Mouse (Mus musculus) heart, embryonic 15.5 days (tissue): ENCODE results near the gene Cyp51. TPM values are rescaled to one million over a fixed set of nuclear protein-coding genes. Genes with fewer than 3 reads are reported as not detected.

Experiments used
- ATAC-seq: fragments of 200-750 bp; cut with Nextera tagmentation; replicated peaks from 2 replicates; pipeline ENCODE4 v1.8.0; 2017; ENCODE audit warnings: low read depth, moderate TSS enrichment; ENCODE audit not compliant: insufficient number of reproducible peaks, insufficient read depth, low FRiP score
- H3K27ac ChIP-seq: fragments of 300-500 bp; sonication (generic); 2 replicates; pipeline ENCODE4 v1.5.1; 2015; ENCODE audit warnings: mild to moderate bottlenecking, inconsistent platforms
- H3K27me3 ChIP-seq: fragments of 300-500 bp; sonication (generic); 2 replicates; pipeline ENCODE4 v1.6.1; 2015; ENCODE audit warnings: inconsistent platforms
- H3K36me3 ChIP-seq: fragments of 300-500 bp; sonication (generic); 2 replicates; pipeline ENCODE4 v1.6.1; 2015; ENCODE audit warnings: mild to moderate bottlenecking, inconsistent platforms
- H3K4me1 ChIP-seq: fragments of 300-500 bp; sonication (generic); replicated peaks from 2 replicates; pipeline ENCODE4 v1.6.1; 2015; ENCODE audit warnings: inconsistent platforms
- H3K4me2 ChIP-seq: fragments of 300-500 bp; sonication (generic); 2 replicates; pipeline ENCODE4 v1.6.1; 2015; ENCODE audit warnings: inconsistent platforms, mild to moderate bottlenecking, moderate library complexity
- H3K4me3 ChIP-seq: fragments of 300-500 bp; sonication (generic); 2 replicates; pipeline ENCODE4 v1.5.1; 2015; ENCODE audit warnings: mild to moderate bottlenecking, inconsistent platforms
- H3K9ac ChIP-seq: fragments of 300-500 bp; sonication (generic); 2 replicates; pipeline ENCODE4 v1.6.1; 2015; ENCODE audit warnings: mild to moderate bottlenecking, inconsistent platforms
- H3K9me3 ChIP-seq: fragments of 300-500 bp; sonication (generic); replicated peaks from 2 replicates; pipeline ENCODE4 v1.6.1; 2016; ENCODE audit warnings: inconsistent platforms
- WGBS: fragments of 180-500 bp; shearing (Covaris S2); methylation state at CpG from one replicate; pipeline ENCODE4 v1.1.7; 2015; ENCODE audit warnings: mixed read lengths; 5-methylcytosine and 5-hydroxymethylcytosine counted together
- polyA plus RNA-seq: library from polyadenylated mRNA; unstranded; fragments of >200 nt; fragmentation: Nextera tagmentation; extraction: Ambion mirVana; gene quantifications from 2 replicates; pipeline ENCODE4 v1.2.1, GENCODE M21; 2015

Gene Cyp51
- polyA plus RNA-seq, 1 experiment from 2014 or later: 21.7 TPM

GRCm38 (mm10) chr5:4081513-4081912 lies 23.0 kb downstream of the Cyp51 start:
- Histone ChIP-seq H3K4me3 (no peak overlapping the region), H3K27me3 (no peaks in the 10 kb centered on the region), H3K4me1 (no peaks in the 10 kb centered on the region), H3K36me3 (peaks cover 72% of the 10 kb centered on the region), H3K4me2 (no peak overlapping the region), H3K27ac (no peak overlapping the region), H3K9me3 (no peaks in the 10 kb centered on the region), H3K9ac (no peak overlapping the region)
- WGBS: 89% methylated on average over 2 of the region's 2 CpGs
- ATAC-seq: no peak

- H3K27ac ChIP-seq: no peak overlapping the region
- H3K4me3 ChIP-seq: no peak overlapping the region
- no peak for ATAC-seq
- no peaks in the 10 kb centered on the region for H3K9me3 ChIP-seq
- no peaks in the 10 kb centered on the region for H3K4me1 ChIP-seq
- peaks cover 68% of the 10 kb centered on the region for H3K36me3 ChIP-seq
- H3K9ac ChIP-seq: no peak overlapping the region
- WGBS: 72% methylated on average over 2 of the region's 2 CpGs
- no peaks in the 10 kb centered on the region for H3K27me3 ChIP-seq
- no peak overlapping the region for H3K4me2 ChIP-seq
These were observed 23.7 kb downstream of the Cyp51 start for GRCm38 (mm10) chr5:4080861-4081260.

GRCm38 (mm10) chr5:4079086-4079485 lies 25.5 kb downstream of the Cyp51 start:
- Histone ChIP-seq H3K27ac (no peak overlapping the region), H3K4me2 (no peak overlapping the region), H3K9ac (no peak overlapping the region), H3K4me3 (no peak overlapping the region), H3K27me3 (no peaks in the 10 kb centered on the region), H3K9me3 (no peaks in the 10 kb centered on the region), H3K4me1 (no peaks in the 10 kb centered on the region), H3K36me3 (peaks cover 58% of the 10 kb centered on the region)
- 89% methylated on average over 3 of the region's 3 CpGs for WGBS
- ATAC-seq: no peak

GRCm38 (mm10) chr5:4067203-4067602 lies 37.3 kb downstream of the Cyp51 start:
- no peak overlapping the region for H3K4me2 ChIP-seq
- H3K27ac ChIP-seq: peak overlapping the region; percentile 20
- H3K4me3 ChIP-seq: no peak overlapping the region
- H3K9me3 ChIP-seq: no peaks in the 10 kb centered on the region
- ATAC-seq: 0 out of 2 replicates have a peak, but pooled peaks have one; percentile 27
- 50% methylated on average over 3 of the region's 3 CpGs for WGBS
- H3K4me1 ChIP-seq: peaks cover 5% of the 10 kb centered on the region
- no peak overlapping the region for H3K9ac ChIP-seq
- peaks cover 69% of the 10 kb centered on the region for H3K36me3 ChIP-seq
- H3K27me3 ChIP-seq: no peaks in the 10 kb centered on the region

- Histone ChIP-seq H3K27ac (peak overlapping the region; percentile 20), H3K9ac (no peak overlapping the region)
- 89% methylated on average over 18 of the region's 18 CpGs for WGBS
These were observed 38.0 kb downstream of the Cyp51 start for GRCm38 (mm10) chr5:4066476-4067115.

DNA sequence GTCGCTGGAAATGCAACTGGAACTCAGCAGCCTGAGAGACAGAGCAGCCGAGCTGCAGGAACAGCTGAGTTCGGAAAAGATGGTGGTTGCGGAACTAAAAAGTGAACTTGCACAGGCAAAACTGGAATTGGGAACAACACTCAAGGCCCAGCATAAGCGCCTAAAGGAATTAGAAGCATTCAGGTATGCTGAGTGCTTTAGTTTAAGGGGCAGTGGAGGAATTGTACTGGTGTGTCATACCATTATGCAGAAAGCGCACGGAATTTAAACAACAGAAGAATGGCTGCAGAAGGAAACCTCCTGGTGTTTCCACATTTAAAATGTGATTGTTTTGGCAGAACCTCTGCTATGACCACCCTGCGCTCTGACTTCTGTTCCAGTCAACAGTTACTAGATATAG lies 44.2 kb downstream of the Cyp51 start:
- H3K4me3 ChIP-seq: no peak overlapping the region
- no peaks in the 10 kb centered on the region for H3K27me3 ChIP-seq
- H3K4me1 ChIP-seq: no peaks in the 10 kb centered on the region
- no peak overlapping the region for H3K4me2 ChIP-seq
- no peak overlapping the region for H3K27ac ChIP-seq
- no peak overlapping the region for H3K9ac ChIP-seq
- ATAC-seq: no peak
- H3K36me3 ChIP-seq: peaks cover 63% of the 10 kb centered on the region
- 88% methylated on average over 8 of the region's 8 CpGs for WGBS
- no peaks in the 10 kb centered on the region for H3K9me3 ChIP-seq

More at GRCm38 (mm10) chr5:4066476-4067115, 38.0 kb downstream of the Cyp51 start:
- no peak for ATAC-seq
- no peak overlapping the region for H3K4me3 ChIP-seq
- peaks cover 69% of the 10 kb centered on the region for H3K36me3 ChIP-seq
- no peaks in the 10 kb centered on the region for H3K9me3 ChIP-seq
- peaks cover 5% of the 10 kb centered on the region for H3K4me1 ChIP-seq
- no peak overlapping the region for H3K4me2 ChIP-seq
- H3K27me3 ChIP-seq: no peaks in the 10 kb centered on the region

DNA sequence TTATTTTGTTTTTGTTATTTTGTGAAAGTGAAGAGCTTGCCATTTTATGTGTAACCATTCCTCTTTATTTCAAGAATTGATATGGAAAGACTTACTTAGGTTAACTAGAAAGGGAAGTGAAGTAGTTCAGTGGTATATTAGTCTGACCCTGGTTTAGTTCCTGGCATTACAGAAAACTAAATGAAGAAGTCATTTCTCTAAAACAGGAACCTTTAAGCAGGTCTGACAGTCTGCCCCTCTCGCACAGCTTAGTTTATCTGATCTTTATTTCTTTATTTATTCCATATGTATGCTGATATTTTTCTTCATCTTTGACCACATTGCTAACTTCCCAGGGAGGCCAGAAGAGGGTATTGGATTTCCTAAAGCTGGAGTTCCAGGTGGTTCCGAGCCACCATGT lies 63.6 kb downstream of the Cyp51 start:
- no peak for ATAC-seq
- Histone ChIP-seq H3K9me3 (no peaks in the 10 kb centered on the region), H3K27ac (no peak overlapping the region), H3K27me3 (no peaks in the 10 kb centered on the region), H3K36me3 (peaks cover 50% of the 10 kb centered on the region), H3K4me1 (no peaks in the 10 kb centered on the region), H3K4me3 (no peak overlapping the region), H3K4me2 (no peak overlapping the region), H3K9ac (no peak overlapping the region)
- WGBS: 92% methylated on average over 2 of the region's 2 CpGs

DNA sequence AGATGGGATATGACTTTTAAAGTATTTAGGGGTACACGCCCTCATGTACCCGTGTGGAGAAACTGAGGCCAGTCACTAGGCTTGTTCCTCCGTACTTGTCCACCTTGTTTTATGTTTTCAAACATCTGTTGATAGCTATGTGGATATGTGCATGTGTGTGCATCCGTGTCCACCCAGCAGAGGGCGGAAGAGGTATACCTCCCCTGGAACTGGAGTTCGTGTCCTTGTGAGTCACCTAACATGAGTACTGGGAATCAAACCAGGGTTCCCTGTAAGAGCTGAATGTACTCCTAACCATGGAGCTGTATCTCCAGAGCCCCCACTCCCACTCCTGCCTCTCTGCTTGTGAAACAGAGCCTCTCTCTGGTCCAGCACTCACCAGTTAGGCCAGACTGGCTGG lies 64.2 kb downstream of the Cyp51 start:
- 92% methylated on average over 6 of the region's 6 CpGs for WGBS
- no peak overlapping the region for H3K9ac ChIP-seq
- no peaks in the 10 kb centered on the region for H3K27me3 ChIP-seq
- no peak for ATAC-seq
- peaks cover 51% of the 10 kb centered on the region; the same call in 1 of the 2 replicates for H3K36me3 ChIP-seq
- no peaks in the 10 kb centered on the region for H3K9me3 ChIP-seq
- no peaks in the 10 kb centered on the region for H3K4me1 ChIP-seq
- H3K27ac ChIP-seq: no peak overlapping the region
- H3K4me2 ChIP-seq: no peak overlapping the region
- H3K4me3 ChIP-seq: no peak overlapping the region

DNA sequence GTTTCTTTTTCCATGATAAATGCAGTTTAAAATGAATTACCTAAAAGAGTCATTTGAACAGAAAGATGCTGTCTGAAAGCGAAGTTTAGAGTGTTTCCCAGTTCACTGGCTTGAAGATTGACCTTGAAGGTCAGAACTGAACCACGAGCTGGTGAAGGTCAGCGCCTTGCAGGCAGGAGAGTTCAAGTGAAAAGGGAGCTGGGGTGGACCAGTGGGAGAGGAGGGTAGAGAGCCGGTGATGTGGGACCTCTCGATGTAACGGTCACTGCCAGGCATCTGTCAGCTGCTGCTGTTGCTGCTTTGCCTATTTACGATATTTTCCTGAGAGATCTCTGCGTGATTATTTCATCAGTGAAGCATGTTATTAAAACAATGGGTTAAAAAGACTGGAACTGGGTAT lies 65.2 kb downstream of the Cyp51 start:
- H3K27me3 ChIP-seq: no peaks in the 10 kb centered on the region
- no peak overlapping the region for H3K4me3 ChIP-seq
- H3K4me2 ChIP-seq: no peak overlapping the region
- H3K9me3 ChIP-seq: no peaks in the 10 kb centered on the region
- WGBS: 84% methylated on average over 8 of the region's 8 CpGs
- no peak for ATAC-seq
- no peak overlapping the region for H3K9ac ChIP-seq
- no peaks in the 10 kb centered on the region for H3K4me1 ChIP-seq
- no peak overlapping the region for H3K27ac ChIP-seq
- H3K36me3 ChIP-seq: peaks cover 52% of the 10 kb centered on the region; the same call in 1 of the 2 replicates

DNA sequence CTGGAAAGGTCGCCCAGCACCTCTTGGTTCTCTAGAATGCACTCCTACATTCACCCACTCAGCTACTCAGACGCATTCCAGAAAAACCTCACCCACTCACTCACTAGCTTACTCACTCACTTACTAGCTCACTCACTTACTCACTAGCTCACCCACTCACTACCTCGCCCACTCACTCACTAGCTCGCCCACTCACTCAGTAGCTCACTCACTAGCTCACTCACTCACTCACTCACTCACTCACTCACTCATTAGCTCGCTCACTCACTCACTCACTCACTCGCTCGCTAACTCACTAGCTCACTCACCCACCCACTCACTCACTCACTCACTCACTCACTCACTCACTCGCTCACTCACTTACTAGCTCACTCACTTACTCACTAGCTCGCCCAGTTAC lies 67.9 kb downstream of the Cyp51 start:
- no peak overlapping the region for H3K4me2 ChIP-seq
- H3K4me1 ChIP-seq: no peaks in the 10 kb centered on the region
- H3K27me3 ChIP-seq: no peaks in the 10 kb centered on the region
- peaks cover 55% of the 10 kb centered on the region for H3K36me3 ChIP-seq
- H3K9me3 ChIP-seq: no peaks in the 10 kb centered on the region
- no peak overlapping the region for H3K27ac ChIP-seq
- 88% methylated on average over 9 of the region's 9 CpGs for WGBS
- ATAC-seq: no peak
- H3K9ac ChIP-seq: no peak overlapping the region
- no peak overlapping the region for H3K4me3 ChIP-seq

- H3K9me3 ChIP-seq: no peaks in the 10 kb centered on the region
- no peak overlapping the region for H3K27ac ChIP-seq
- H3K27me3 ChIP-seq: no peaks in the 10 kb centered on the region
- H3K4me1 ChIP-seq: no peaks in the 10 kb centered on the region
- WGBS: 84% methylated on average over 4 of the region's 4 CpGs
- no peak overlapping the region for H3K4me2 ChIP-seq
- no peak for ATAC-seq
- H3K9ac ChIP-seq: no peak overlapping the region
- H3K36me3 ChIP-seq: peaks cover 37% of the 10 kb centered on the region
- H3K4me3 ChIP-seq: no peak overlapping the region
These were observed 72.7 kb downstream of the Cyp51 start for GRCm38 (mm10) chr5:4031846-4032245.
